Mouse (Mus musculus): ENCODE data around the gene Serpina12.
A peak's percentile ranks its signal among the peaks of the same experiment; 100 is the strongest.

The Serpina12 gene

GRCm38 (mm10) chr12:104044343-104044742 lies at the start of gene Serpina12:
TSS of gene Serpina12 (minus strand) at chr12:104044443.
- no peak for DNase-seq (ENCODE audit: low spot score in 2 of 2)

GRCm38 (mm10) chr12:104091303-104091702 lies 47.1 kb upstream of the Serpina12 start:
- no peak for DNase-seq (ENCODE audit: low spot score in 2 of 2)

GRCm38 (mm10) chr12:104090119-104090518 lies 45.9 kb upstream of the Serpina12 start:
- no peak for DNase-seq (ENCODE audit: low spot score in 2 of 2)

- DNase-seq (ENCODE audit: low spot score in 2 of 2) = no peak
Observed at GRCm38 (mm10) chr12:104072286-104072685, 28.0 kb upstream of the Serpina12 start.

- no peak for DNase-seq (ENCODE audit: low spot score in 2 of 2)
Observed at GRCm38 (mm10) chr12:104071708-104072107, 27.5 kb upstream of the Serpina12 start.

- peak; percentile 45 to 55 for DNase-seq (ENCODE audit: low spot score in 2 of 2)
Observed at GRCm38 (mm10) chr12:104069620-104070019, 25.4 kb upstream of the Serpina12 start.

GRCm38 (mm10) chr12:104067549-104067948 lies 23.3 kb upstream of the Serpina12 start:
- DNase-seq (ENCODE audit: low spot score in 2 of 2) = no peak

GRCm38 (mm10) chr12:104066241-104066640 lies 22.0 kb upstream of the Serpina12 start:
- DNase-seq (ENCODE audit: low spot score in 2 of 2) = peak in 1 of 2 experiments; percentile 56

- no peak for DNase-seq (ENCODE audit: low spot score in 2 of 2)
Observed at GRCm38 (mm10) chr12:104064996-104065395, 20.8 kb upstream of the Serpina12 start.

GRCm38 (mm10) chr12:104064532-104064931 lies 20.3 kb upstream of the Serpina12 start:
- no peak for DNase-seq (ENCODE audit: low spot score in 2 of 2)

- DNase-seq (ENCODE audit: low spot score in 2 of 2) = no peak
Observed at GRCm38 (mm10) chr12:104061862-104062261, 17.6 kb upstream of the Serpina12 start.

GRCm38 (mm10) chr12:104060126-104060525 lies 15.9 kb upstream of the Serpina12 start:
- DNase-seq (ENCODE audit: low spot score in 2 of 2) = no peak

- DNase-seq (ENCODE audit: low spot score in 2 of 2) = no peak
Observed at GRCm38 (mm10) chr12:104057531-104057930, 13.3 kb upstream of the Serpina12 start.

GRCm38 (mm10) chr12:104057050-104057449 lies 12.8 kb upstream of the Serpina12 start:
- DNase-seq (ENCODE audit: low spot score in 2 of 2) = no peak

- no peak for DNase-seq (ENCODE audit: low spot score in 2 of 2)
Observed at GRCm38 (mm10) chr12:104055755-104056154, 11.5 kb upstream of the Serpina12 start.

GRCm38 (mm10) chr12:104053995-104054394 lies 9.8 kb upstream of the Serpina12 start:
- no peak for DNase-seq (ENCODE audit: low spot score in 2 of 2)

GRCm38 (mm10) chr12:104045713-104046112 lies 1.5 kb upstream of the Serpina12 start:
- no peak for DNase-seq (ENCODE audit: low spot score in 2 of 2)

GRCm38 (mm10) chr12:104042753-104043152 lies 1.5 kb downstream of the Serpina12 start:
- no peak for DNase-seq (ENCODE audit: low spot score in 2 of 2)

- DNase-seq (ENCODE audit: low spot score in 2 of 2) = no peak
Observed at GRCm38 (mm10) chr12:104041401-104041800, 2.8 kb downstream of the Serpina12 start.

- no peak for DNase-seq (ENCODE audit: low spot score in 2 of 2)
Observed at GRCm38 (mm10) chr12:104038181-104038580, 6.1 kb downstream of the Serpina12 start.

- no peak for DNase-seq (ENCODE audit: low spot score in 2 of 2)
Observed at GRCm38 (mm10) chr12:104033752-104034151, 10.5 kb downstream of the Serpina12 start.

GRCm38 (mm10) chr12:104029986-104030385 lies 14.3 kb downstream of the Serpina12 start:
- peak; percentile 6 to 20 for DNase-seq (ENCODE audit: low spot score in 2 of 2)

GRCm38 (mm10) chr12:104015280-104015679 lies 29.0 kb downstream of the Serpina12 start:
- DNase-seq (ENCODE audit: low spot score in 2 of 2) = no peak

- no peak for DNase-seq (ENCODE audit: low spot score in 2 of 2)
Observed at GRCm38 (mm10) chr12:104013620-104014019, 30.6 kb downstream of the Serpina12 start, which contains the start of gene Serpina9. TSS of gene Serpina9 (minus strand) at chr12:104013755.

Measured in urinary bladder, adult 18-20 months (tissue).